Mouse (Mus musculus) layer of hippocampus, postnatal 36 days (tissue): ENCODE measurements around the gene Tpst1. TPM values are rescaled to one million over a fixed set of nuclear protein-coding genes. Genes with fewer than 3 reads are reported as not detected.

Source experiments
- total RNA-seq, 2 experiments: library from RNA; stranded (reverse); gene quantifications; 2 replicates each; pipeline ENCODE4 v1.2.3; 2021

Tpst1 gene
- total RNA-seq, 2 experiments from 2014 or later = 50.2 to 50.6 TPM

Other genes with a start within 250 kb of the Tpst1 start
- 10 to 100 TPM; 20.4 to 21.5 TPM for gene Sumf2, start 226.3 kb upstream of the Tpst1 start, total RNA-seq
- gene Chchd2, start 185.9 kb upstream of the Tpst1 start, total RNA-seq = 100 to 1,000 TPM; 437 to 493 TPM
- gene Zbed5, start 177.6 kb upstream of the Tpst1 start, total RNA-seq = 1 to 10 TPM; 4.5 to 4.9 TPM
- 10 to 100 TPM; 23.0 to 23.1 TPM for gene Phkg1, start 174.8 kb upstream of the Tpst1 start, total RNA-seq
- gene Nupr1l, start 164.8 kb upstream of the Tpst1 start, total RNA-seq = 1 to 10 TPM; 1.9 to 3.8 TPM
- gene Vkorc1l1, start 131.4 kb upstream of the Tpst1 start, total RNA-seq = 10 to 100 TPM; 42.0 to 44.4 TPM
- gene Gusb, start 70.3 kb upstream of the Tpst1 start, total RNA-seq = 10 to 100 TPM in 1 of 2 experiments, 1 to 10 TPM in 1; 9.7 to 10.6 TPM
- gene Asl, start 44.1 kb upstream of the Tpst1 start, total RNA-seq = 10 to 100 TPM; 18.0 to 18.8 TPM
- gene Crcp, start 44.0 kb upstream of the Tpst1 start, total RNA-seq = 10 to 100 TPM; 37.0 to 38.2 TPM
- gene Kctd7, start 71.5 kb downstream of the Tpst1 start, total RNA-seq = 10 to 100 TPM in 1 of 2 experiments, 1 to 10 TPM in 1; 9.8 to 13.0 TPM
- 10 to 100 TPM; 51.3 to 53.3 TPM for gene Rabgef1, start 98.5 kb downstream of the Tpst1 start, total RNA-seq
- gene Tmem248, start 143.8 kb downstream of the Tpst1 start, total RNA-seq = 10 to 100 TPM; 39.0 to 41.0 TPM
- 10 to 100 TPM; 76.4 to 78.2 TPM for gene Sbds, start 182.2 kb downstream of the Tpst1 start, total RNA-seq
- gene Tyw1, start 182.3 kb downstream of the Tpst1 start, total RNA-seq = 10 to 100 TPM; 15.2 to 18.2 TPM